Mouse (Mus musculus) embryonic facial prominence, embryonic 10.5 days (tissue): ENCODE results near the gene Mgst3. TPM values are rescaled to one million over a fixed set of nuclear protein-coding genes. Genes with fewer than 3 reads are reported as not detected.

Experiments
- DNase-seq: peaks from one replicate; pipeline ENCODE4 v3.0.0-alpha.2; 2017; ENCODE audit warnings: low spot score
- H3K27ac ChIP-seq: fragments of 300-500 bp; sonication (generic); replicated peaks from 2 replicates; pipeline ENCODE4 v1.5.1; 2016; ENCODE audit warnings: mild to moderate bottlenecking
- H3K27me3 ChIP-seq: fragments of 300-500 bp; sonication (generic); replicated peaks from 2 replicates; pipeline ENCODE4 v1.6.1; 2016; ENCODE audit warnings: low read depth, mild to moderate bottlenecking; ENCODE audit not compliant: poor library complexity, severe bottlenecking
- H3K36me3 ChIP-seq: fragments of 300-500 bp; sonication (generic); replicated peaks from 2 replicates; pipeline ENCODE4 v1.6.1; 2016; ENCODE audit warnings: mild to moderate bottlenecking, moderate library complexity
- H3K4me1 ChIP-seq: fragments of 300-500 bp; sonication (generic); 2 replicates; pipeline ENCODE4 v1.6.1; 2016
- H3K4me3 ChIP-seq: fragments of 300-500 bp; sonication (generic); 2 replicates; pipeline ENCODE4 v1.5.1; 2016; ENCODE audit warnings: mild to moderate bottlenecking, moderate library complexity
- H3K9me3 ChIP-seq: fragments of 300-500 bp; sonication (generic); 2 replicates; pipeline ENCODE4 v1.6.1; 2016; ENCODE audit warnings: mild to moderate bottlenecking
- WGBS: fragments of 180-500 bp; shearing (Covaris S2); methylation state at CpG from one replicate; pipeline ENCODE4 v1.1.7; 2016; 5-methylcytosine and 5-hydroxymethylcytosine counted together
- polyA plus RNA-seq: library from polyadenylated mRNA; unstranded; fragments of >200 nt; fragmentation: Nextera tagmentation; extraction: Ambion mirVana; gene quantifications from 2 replicates; pipeline ENCODE4 v1.2.1, GENCODE M21; 2016

Mgst3 gene
- polyA plus RNA-seq, 1 experiment from 2014 or later: 53.1 TPM

DNA sequence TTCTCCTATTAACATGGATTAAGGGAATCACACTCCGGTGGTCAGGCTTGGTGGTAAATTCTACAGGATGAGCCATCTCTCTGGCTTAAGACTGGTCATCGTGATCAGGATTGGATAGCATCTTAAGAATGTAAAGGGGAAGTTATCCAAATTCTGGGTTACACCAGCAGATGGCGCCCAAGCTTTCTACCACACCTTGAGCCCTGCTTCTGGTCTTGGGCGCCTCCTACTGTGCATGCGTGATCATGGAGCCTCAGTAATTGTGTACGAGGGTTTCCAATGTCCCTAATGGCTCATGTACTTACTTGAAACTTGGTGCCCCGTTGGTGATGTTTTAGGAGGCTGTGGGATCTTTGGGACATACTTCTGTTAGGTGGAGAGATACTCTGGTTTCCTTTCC lies 23.7 kb downstream of the Mgst3 start:
- Histone ChIP-seq H3K27me3 (peaks cover 13% of the 10 kb centered on the region), H3K9me3 (no peaks in the 10 kb centered on the region), H3K27ac (no peak overlapping the region), H3K4me1 (peaks cover 10% of the 10 kb centered on the region), H3K36me3 (peaks cover 26% of the 10 kb centered on the region), H3K4me3 (no peak overlapping the region)
- WGBS: 10% methylated on average over 7 of the region's 7 CpGs
- DNase-seq: peak; percentile 85

DNA sequence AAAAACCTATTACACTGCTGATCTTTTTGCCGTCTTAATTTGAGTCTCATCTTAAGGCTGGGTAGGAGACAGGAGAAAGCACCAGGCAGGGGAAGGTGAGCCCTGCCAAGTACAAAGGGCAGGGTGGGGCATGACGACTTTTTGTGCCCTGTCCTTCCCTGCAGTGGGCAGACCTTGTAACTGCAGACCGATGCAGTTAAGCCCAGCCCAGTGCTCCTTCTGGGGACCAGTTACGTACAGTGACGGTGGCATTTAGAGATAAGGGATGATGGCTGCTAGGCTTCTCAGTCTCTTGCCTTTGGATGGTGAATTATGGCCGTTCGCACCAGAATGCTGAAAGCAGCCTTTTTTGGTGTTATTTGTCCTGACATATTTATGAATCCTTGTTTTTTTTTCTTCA lies 25.1 kb downstream of the Mgst3 start:
- H3K4me1 ChIP-seq: no peaks in the 10 kb centered on the region
- WGBS: 87% methylated on average over 7 of the region's 7 CpGs
- H3K9me3 ChIP-seq: no peaks in the 10 kb centered on the region
- DNase-seq: no peak
- H3K27me3 ChIP-seq: peaks cover under 1% of the 10 kb centered on the region; the same call in 1 of the 2 replicates
- H3K27ac ChIP-seq: no peak overlapping the region
- H3K36me3 ChIP-seq: peaks cover 39% of the 10 kb centered on the region
- H3K4me3 ChIP-seq: no peak overlapping the region

DNA sequence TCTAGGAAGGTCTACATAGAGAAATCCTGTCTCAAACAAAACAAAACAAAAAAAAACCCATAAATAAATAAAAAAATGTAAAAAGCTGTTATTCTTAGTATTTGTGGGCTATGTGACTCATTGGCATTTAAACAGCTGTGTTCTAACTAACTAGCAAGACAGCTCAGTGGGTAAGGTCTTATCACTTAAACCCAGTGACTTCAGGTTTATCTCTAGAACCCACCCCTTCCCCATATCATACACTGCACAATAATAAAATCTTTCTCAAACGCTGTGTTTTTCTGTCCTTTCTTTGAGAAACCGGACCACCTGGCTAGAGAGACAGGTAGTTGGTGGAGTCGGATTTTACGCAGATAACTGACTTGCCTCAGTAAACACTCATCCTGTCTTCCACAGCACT lies 25.6 kb downstream of the Mgst3 start:
- 91% methylated on average over 4 of the region's 4 CpGs for WGBS
- Histone ChIP-seq H3K36me3 (peaks cover 39% of the 10 kb centered on the region), H3K9me3 (no peaks in the 10 kb centered on the region), H3K4me3 (no peak overlapping the region), H3K27me3 (no peaks in the 10 kb centered on the region), H3K27ac (no peak overlapping the region), H3K4me1 (no peaks in the 10 kb centered on the region)
- no peak for DNase-seq

DNA sequence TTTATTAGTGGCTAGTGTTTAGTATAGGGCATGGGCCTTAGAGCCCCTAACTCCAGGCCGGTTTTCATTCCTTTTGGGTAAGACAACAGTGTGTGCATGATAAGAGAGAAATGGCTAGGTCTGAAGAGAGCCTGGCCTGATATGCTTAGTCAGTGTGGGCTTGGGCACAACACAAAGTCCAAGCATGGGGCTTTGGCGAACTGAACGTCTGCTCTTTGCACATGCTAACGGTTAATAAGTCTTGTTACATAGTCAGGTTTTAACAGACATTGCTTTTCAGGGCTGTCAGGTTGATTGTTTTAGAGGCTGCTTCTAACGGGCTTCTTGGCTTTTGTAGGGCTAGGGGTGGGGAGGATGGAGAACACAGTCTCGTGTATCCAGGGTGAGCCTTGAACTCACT lies 27.0 kb downstream of the Mgst3 start:
- WGBS: 91% methylated on average over 6 of the region's 6 CpGs
- Histone ChIP-seq H3K27me3 (no peaks in the 10 kb centered on the region), H3K4me3 (no peak overlapping the region), H3K36me3 (peaks cover 46% of the 10 kb centered on the region), H3K27ac (no peak overlapping the region), H3K9me3 (no peaks in the 10 kb centered on the region), H3K4me1 (no peaks in the 10 kb centered on the region)
- DNase-seq: no peak

DNA sequence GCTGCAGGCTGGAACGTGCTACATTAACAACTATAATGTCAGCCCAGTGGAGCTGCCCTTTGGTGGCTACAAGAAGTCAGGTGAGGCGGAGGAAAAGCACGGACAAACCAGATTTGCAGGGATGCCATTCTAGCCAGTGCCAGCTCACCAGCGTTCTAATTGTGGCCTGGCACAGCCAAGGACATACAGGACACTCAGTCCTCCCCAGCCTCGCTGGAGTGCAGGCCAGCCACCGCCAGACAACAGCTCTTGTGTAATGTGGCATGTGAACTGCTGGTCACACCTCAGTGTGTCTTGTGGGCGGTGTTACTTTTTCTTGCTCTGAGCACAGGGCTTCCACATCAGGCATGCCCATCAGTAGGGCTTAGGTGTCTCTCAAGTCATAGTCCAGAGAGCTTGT lies 27.8 kb downstream of the Mgst3 start:
- no peak overlapping the region for H3K27ac ChIP-seq
- no peaks in the 10 kb centered on the region for H3K27me3 ChIP-seq
- no peaks in the 10 kb centered on the region for H3K4me1 ChIP-seq
- H3K4me3 ChIP-seq: no peak overlapping the region
- no peaks in the 10 kb centered on the region for H3K9me3 ChIP-seq
- DNase-seq: no peak
- peaks cover 54% of the 10 kb centered on the region for H3K36me3 ChIP-seq
- WGBS: 88% methylated on average over 7 of the region's 7 CpGs

DNA sequence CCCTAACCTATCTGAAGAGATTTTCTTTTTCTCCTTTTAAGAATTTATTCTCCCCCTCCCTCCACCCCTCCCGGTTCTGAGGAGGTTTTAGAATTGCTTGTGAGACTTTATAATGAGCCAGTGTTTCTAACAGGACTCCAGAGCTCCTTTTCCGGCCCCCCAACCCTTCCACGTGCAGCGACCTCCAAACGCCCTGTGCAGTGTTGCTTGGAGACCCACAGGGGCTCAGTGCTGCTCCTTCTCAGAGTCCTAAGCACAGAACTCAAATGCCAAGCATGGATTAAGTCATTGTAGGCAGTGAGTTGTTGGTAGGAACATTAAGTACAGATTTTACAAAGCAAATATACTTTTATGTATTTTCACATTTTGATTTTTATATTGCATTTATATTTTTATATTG lies 30.3 kb downstream of the Mgst3 start:
- no peaks in the 10 kb centered on the region for H3K27me3 ChIP-seq
- H3K9me3 ChIP-seq: no peaks in the 10 kb centered on the region
- no peak overlapping the region for H3K4me3 ChIP-seq
- no peak for DNase-seq
- 77% methylated on average over 5 of the region's 5 CpGs for WGBS
- no peaks in the 10 kb centered on the region for H3K4me1 ChIP-seq
- H3K36me3 ChIP-seq: peaks cover 72% of the 10 kb centered on the region
- H3K27ac ChIP-seq: no peak overlapping the region

DNA sequence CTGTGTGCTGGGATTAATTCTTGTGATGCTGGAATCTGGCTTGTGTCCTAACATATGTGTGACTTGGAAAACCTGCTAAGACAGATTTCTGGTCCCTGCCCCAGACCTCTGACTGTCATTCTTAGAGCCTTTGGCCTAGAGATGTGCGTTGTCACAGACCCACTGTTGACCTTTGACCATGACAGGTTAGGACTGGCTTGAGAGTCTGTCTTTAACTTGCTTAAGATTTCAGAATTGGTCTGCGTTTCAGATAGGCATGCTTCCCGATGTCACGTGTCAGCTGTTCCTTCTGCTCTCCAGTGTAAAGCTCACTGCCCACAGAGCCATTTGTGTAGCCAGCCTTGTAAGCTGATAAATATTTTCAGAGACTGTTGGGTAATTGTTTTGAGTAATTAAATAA lies 30.8 kb downstream of the Mgst3 start:
- no peak overlapping the region for H3K4me3 ChIP-seq
- H3K4me1 ChIP-seq: no peaks in the 10 kb centered on the region
- H3K27ac ChIP-seq: no peak overlapping the region
- H3K36me3 ChIP-seq: peaks cover 77% of the 10 kb centered on the region
- WGBS: 83% methylated on average over 4 of the region's 4 CpGs
- H3K9me3 ChIP-seq: no peaks in the 10 kb centered on the region
- no peak for DNase-seq
- H3K27me3 ChIP-seq: no peaks in the 10 kb centered on the region

DNA sequence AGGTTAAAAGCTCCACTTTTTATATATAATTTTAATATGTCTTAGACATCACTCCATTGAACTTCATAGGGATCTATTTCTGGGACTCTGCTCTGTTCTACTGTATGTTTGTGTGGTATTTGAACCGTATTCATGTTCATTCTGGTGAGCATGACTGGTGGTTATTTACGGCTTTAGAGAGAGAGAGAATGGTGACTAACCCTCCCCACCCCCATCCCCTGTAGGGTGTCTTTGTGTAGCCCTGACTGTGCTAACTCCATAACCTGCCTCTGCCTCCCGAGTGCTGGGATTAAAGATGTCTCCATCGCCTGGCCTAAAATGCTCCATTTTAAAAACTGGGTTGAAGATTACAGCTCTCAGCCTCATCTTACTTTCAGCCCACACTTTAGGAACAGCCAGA lies 33.4 kb downstream of the Mgst3 start:
- 82% methylated on average over 4 of the region's 4 CpGs for WGBS
- Histone ChIP-seq H3K4me3 (no peak overlapping the region), H3K27ac (no peak overlapping the region), H3K36me3 (peaks cover 80% of the 10 kb centered on the region), H3K9me3 (no peaks in the 10 kb centered on the region), H3K27me3 (no peaks in the 10 kb centered on the region), H3K4me1 (no peaks in the 10 kb centered on the region)
- DNase-seq: no peak

DNA sequence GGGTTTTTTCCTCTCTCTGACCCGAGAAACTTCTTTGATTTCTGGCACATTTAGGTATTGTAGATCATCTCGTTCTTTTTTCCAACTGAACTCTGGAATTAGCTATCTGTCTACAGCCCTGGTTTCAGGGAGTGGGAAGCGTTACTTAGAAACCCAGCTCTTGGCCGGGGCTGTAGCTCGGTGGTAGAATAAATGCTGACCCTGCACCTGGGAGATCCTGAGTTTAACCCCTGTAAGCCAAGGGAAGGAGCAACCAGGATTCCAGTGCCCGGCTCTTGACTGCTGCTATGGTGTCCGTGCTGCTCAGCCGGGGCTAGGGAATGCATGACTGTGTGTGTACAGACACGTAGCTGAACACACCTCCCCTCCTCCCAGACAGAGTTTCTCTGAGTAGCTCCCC lies 34.9 kb downstream of the Mgst3 start:
- Histone ChIP-seq H3K4me3 (no peak overlapping the region), H3K4me1 (no peaks in the 10 kb centered on the region), H3K36me3 (peaks cover 81% of the 10 kb centered on the region), H3K27me3 (no peaks in the 10 kb centered on the region), H3K9me3 (no peaks in the 10 kb centered on the region), H3K27ac (no peak overlapping the region)
- 88% methylated on average over 9 of the region's 9 CpGs for WGBS
- no peak for DNase-seq

DNA sequence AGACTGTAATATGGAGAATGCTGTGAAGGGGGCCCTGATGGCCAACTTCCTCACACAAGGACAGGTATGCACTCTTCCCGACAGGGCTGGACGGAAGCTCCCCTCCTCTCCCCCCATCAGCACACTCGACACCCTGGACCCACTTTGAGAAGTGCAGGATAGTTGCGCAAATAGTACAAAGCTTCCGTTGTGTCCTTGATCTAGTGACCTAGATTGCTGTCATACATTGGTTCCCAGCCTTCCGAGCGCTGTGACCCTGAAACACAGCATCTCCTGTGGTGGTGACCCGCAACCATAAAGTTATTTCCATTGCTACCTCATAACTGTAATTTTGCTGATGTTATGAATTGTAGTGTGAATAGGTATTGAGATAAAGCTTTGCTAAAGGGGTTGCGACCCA lies 36.3 kb downstream of the Mgst3 start:
- H3K27ac ChIP-seq: no peak overlapping the region
- 92% methylated on average over 9 of the region's 9 CpGs for whole genome bisulfite sequencing
- H3K9me3 ChIP-seq: no peaks in the 10 kb centered on the region
- no peaks in the 10 kb centered on the region for H3K27me3 ChIP-seq
- DNase-seq: no peak
- no peak overlapping the region for H3K4me3 ChIP-seq
- peaks cover 78% of the 10 kb centered on the region for H3K36me3 ChIP-seq
- no peaks in the 10 kb centered on the region for H3K4me1 ChIP-seq

DNA sequence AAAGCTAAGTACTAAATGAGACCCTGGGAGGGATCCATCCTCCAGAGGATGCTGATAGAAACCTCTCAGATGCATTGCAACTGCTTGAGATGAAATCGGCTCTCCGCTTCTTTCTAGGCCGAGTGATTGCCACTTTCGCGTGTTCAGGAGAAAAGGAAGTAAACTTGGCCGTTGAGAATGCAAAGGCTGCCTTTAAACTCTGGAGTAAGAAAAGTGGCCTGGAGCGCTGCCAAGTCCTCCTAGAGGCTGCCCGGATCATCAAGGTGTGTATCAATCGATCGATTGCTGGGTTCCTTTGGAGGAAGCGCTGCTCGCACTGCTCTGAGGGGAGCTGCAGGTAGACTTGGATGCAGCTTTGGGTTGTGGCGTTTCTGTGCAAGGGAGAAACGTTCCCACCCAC lies 41.2 kb downstream of the Mgst3 start:
- Histone ChIP-seq H3K4me1 (peaks cover 13% of the 10 kb centered on the region), H3K27ac (no peak overlapping the region), H3K4me3 (no peak overlapping the region), H3K9me3 (no peaks in the 10 kb centered on the region), H3K36me3 (peaks cover 40% of the 10 kb centered on the region), H3K27me3 (no peaks in the 10 kb centered on the region)
- DNase-seq: no peak
- 94% methylated on average over 14 of the region's 14 CpGs for WGBS

DNA sequence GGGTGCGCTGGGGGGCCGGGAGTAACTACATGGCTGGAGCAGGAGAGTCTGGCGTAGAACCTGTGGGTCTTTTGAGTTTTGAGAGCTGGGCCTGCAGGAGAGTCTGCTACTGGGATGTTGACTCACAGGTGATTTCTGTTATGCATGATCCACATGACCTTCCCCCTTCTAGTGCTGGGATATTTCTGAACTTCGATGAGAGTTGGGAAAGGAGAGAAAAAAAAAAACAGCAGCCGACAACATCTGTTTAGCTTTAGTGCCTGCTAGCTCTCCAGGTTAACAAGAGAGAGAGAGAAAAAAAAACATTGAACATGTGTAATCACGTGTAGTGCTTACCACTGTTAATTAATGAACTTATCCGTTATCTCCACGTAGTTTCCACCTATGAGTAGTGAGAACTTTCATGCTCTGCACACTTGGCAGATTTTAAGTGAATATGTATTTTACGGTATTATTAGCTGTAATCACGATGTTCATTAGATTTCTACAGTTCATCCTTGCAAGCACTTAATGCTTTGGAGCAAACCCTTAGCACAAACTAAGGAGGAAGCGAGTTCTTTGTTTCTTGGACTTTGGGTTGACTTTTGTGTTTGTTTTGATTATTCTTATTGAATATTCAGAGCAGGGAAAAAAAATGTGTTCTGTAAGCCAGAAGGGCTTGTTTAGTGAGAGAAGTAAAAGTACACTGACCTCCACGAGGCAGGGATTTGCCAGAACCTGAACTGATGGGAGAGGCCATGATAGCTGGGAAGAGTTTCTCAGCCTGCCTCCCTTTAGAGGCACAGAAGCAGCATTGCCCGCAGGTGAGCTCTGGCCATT lies 42.8 kb downstream of the Mgst3 start:
- WGBS: 26% methylated on average over 13 of the region's 13 CpGs
- DNase-seq: no peak
- no peaks in the 10 kb centered on the region for H3K9me3 ChIP-seq
- H3K27ac ChIP-seq: peak overlapping the region; percentile 90
- peaks cover 24% of the 10 kb centered on the region for H3K36me3 ChIP-seq
- H3K4me1 ChIP-seq: peaks cover 13% of the 10 kb centered on the region
- peak overlapping the region; percentile 83 for H3K4me3 ChIP-seq
- no peaks in the 10 kb centered on the region for H3K27me3 ChIP-seq

DNA sequence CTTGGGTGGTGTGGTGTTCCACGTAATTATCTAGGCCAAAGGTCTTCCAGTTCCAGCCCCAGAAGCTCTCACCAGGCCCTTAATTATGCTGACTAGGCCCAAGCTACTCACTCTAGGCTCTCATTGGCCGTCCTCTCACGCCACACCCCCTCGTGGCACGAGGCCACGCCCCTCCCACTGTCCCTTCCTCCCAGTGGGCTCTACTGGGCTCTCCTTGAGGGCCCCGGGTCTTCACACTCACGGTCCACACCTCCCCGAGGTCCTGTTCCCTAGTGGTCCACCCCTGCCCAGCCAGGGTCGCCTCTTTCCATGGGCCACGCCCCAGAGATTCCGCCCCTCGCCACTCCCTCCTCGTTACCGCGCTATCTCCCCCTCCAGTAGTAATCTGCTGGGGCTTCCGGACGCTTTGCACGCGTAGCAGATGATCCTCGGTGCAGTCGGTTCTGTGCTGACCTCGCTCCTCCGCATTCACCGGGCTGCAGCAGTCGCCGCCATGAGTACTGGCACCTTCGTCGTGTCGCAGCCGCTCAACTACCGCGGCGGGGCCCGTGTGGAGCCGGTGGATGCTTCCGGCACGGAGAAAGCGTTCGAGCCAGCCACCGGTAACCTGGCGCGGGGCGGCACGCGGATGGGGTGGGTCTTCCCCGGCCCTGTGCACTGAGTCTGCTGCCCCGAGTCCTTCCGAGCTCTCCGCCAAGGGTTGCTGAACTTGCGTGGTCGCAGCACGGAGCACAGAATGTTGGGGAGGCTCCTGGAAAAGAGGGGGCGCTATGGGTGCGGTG lies 43.6 kb downstream of the Mgst3 start, which contains the start of gene Aldh9a1:
Gene Aldh9a1 (plus strand): TSS at position 177 of the 782 bp plus-strand sequence.
- under 1% methylated on average over 55 of the region's 55 CpGs for WGBS
- Histone ChIP-seq H3K36me3 (peaks cover 16% of the 10 kb centered on the region), H3K27ac (peak within 1 kb of the TSS; percentile 90), H3K27me3 (no peaks in the 10 kb centered on the region), H3K4me3 (peak within 1 kb of the TSS; percentile 83), H3K9me3 (no peaks in the 10 kb centered on the region), H3K4me1 (peaks cover 13% of the 10 kb centered on the region)
- DNase-seq: peak; percentile 93
